Mouse (Mus musculus) bone marrow, adult 2 months (tissue): ENCODE measurements around the gene Mup5.

ENCODE experiments used
- CTCF ChIP-seq: fragments of 200-500 bp; IDR thresholded peaks from 2 replicates; pipeline ENCODE4 v1.5.1; 2011; ENCODE audit warnings: low read length, control low read depth; ENCODE audit not compliant: control insufficient read depth, insufficient read depth
- POLR2A ChIP-seq: fragments of 200-500 bp; IDR thresholded peaks from 2 replicates; pipeline ENCODE4 v1.6.1; 2011; ENCODE audit warnings: low read depth, mild to moderate bottlenecking, control low read depth, low read length, borderline replicate concordance; ENCODE audit not compliant: control insufficient read depth

DNA sequence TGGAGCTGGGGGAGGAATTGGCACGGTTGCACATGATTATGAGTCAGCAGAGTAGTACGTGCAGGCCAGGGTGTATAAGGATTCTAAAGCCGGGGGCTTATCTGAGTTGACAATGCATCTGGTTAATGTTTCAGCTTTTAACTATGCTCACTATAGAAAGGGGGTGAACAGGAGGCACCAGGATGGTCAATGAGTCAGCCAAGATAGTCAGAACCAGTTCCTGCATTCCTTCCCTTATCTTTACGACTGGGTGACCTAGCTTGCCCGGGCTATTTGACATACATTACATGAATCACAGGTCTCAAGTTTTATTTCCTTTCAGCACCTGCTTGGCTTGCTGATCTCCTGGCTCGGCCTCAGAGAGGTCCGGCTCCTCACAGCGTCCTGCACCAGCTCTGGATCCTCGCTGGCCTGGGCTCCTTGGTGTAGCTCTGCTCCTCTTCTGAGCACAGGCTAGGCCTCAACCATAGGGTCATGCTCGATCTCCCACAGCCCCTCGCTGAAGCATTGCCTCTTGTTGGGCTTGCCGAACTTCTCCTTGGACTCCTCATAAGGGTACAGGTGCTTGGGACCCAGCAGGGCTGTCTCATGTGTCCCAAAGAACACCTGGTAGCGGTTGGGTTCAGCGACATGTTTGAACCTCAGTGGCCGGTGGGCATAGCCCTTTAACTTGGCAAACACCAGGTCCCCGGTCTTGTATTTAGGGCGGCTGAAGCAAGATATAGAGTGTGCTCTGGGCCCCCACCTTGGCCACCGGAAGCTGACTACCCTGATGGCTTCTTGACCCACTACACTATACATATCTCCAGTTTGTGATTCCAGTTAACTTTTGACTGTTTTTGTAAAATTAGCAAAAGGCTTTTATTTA, 21.0 kb upstream of the Mup5 start:
- TF ChIP-seq CTCF (no peak), POLR2A (no peak)
